27 mouse cellular contexts compared by ENCODE assay signal in the genomic region with DNA sequence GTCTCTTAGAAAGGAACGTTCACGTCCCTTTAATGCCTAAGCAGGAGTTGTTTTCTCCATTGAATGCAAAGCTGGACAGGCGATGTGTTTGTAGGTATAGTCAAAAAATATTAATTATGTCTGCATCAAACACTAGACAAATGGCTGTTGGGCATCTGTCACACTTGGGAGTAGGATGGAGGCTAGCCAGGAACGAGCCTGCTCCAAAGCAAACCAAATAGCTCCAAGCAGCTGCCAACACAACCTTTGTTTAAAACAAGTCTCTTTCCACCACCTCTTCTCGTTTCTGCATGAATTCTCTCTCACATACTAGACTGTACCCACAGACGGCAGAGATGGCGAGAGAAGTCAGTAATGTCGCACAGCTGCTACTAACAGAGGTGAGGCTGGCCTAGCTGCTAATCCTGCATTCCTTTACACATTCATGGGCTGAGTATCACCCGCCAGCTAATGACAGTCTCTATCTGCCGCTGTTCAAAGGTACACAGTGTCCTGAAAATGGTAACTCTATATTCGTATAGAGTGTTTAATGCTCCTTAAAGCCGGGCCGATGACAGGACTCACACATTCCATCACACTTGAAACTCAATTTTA.
DNase-seq lines count a peak whose midpoint lies in the region; ATAC-seq lines count a peak whose summit lies in the region.
"Had no signal": no experiment of that assay in that cellular context is flagged by ENCODE, and none has a peak within 500 bp of the region (broad histone marks: within the 10 kb centered on the region; RNA-seq: fewer than 3 reads in every experiment).

No protein-coding gene starts in this region.

- peaks cover 56% of the 10 kb centered on the region for H3K4me1 ChIP-seq in heart, embryonic 13.5 days

- 0 out of 2 replicates have a peak overlapping the region, but pooled peaks have one; percentile 7 for H3K27ac ChIP-seq in heart, embryonic 13.5 days (replicated peaks)
- H3K27ac ChIP-seq: embryonic facial prominence, embryonic 13.5 days; hindbrain, embryonic 13.5 days; midbrain, embryonic 10.5 days; midbrain, embryonic 15.5 days; stomach, embryonic 15.5 days had no signal

- WGBS in heart, embryonic 13.5 days: 46% methylated on average over 13 of the region's 13 CpGs

- no peak overlapping the region for H3K4me2 ChIP-seq in heart, embryonic 13.5 days
- H3K4me2 ChIP-seq: embryonic facial prominence, embryonic 13.5 days; heart, embryonic 12.5 days; hindbrain, embryonic 13.5 days; liver, embryonic 11.5 days; midbrain, embryonic 15.5 days; stomach, embryonic 15.5 days had no signal

- no peak for ATAC-seq in heart, embryonic 13.5 days (ENCODE audit: extremely low read depth, insufficient number of reproducible peaks, low FRiP score, low TSS enrichment)
- ATAC-seq: activated CD4-positive, CD25-positive, alpha-beta regulatory T cell, adult 4 months; CD4-positive, CD25-positive, alpha-beta regulatory T cell, adult 4 months; midbrain, embryonic 15.5 days had no signal

- no peak overlapping the region for H3K4me3 ChIP-seq in heart, embryonic 13.5 days
- H3K4me3 ChIP-seq: embryonic facial prominence, embryonic 13.5 days; erythroblast, embryonic 14.5 days; heart, embryonic 12.5 days; hindbrain, embryonic 13.5 days; midbrain, embryonic 10.5 days; midbrain, embryonic 15.5 days; stomach, embryonic 15.5 days had no signal

- no peaks in the 10 kb centered on the region for H3K9me3 ChIP-seq in heart, embryonic 13.5 days
- H3K9me3 ChIP-seq: embryonic facial prominence, embryonic 13.5 days; heart, embryonic 12.5 days; hindbrain, embryonic 13.5 days; midbrain, embryonic 10.5 days; midbrain, embryonic 15.5 days; stomach, embryonic 15.5 days had no signal

- DNase-seq in heart, adult 18-20 months: no peak
- peak; percentile 63 for DNase-seq in layer of hippocampus, adult 9-11 months
- no peak for DNase-seq in layer of hippocampus, postnatal 36 days
- DNase-seq in Muller cell, postnatal 12 days (ENCODE audit: inconsistent ontology term): peak; percentile 32
- peak; percentile 62 for DNase-seq in brain, adult 2 months (ENCODE audit: low read depth, low spot score)
- no peak for DNase-seq in adrenal gland, adult 8-10 months
- DNase-seq: adrenal gland, adult 2 months; cerebellum, adult 11 months; cerebellum, adult 9-11 months; embryo, embryonic 11 days; gastrocnemius, postnatal 10 days; kidney, adult 8-10 months; kidney, postnatal 4 days; left cerebral cortex, postnatal 4 days; lung, postnatal 14 days; right cerebral cortex, postnatal 25 days had no signal

- no peak overlapping the region for H3K9ac ChIP-seq in heart, embryonic 13.5 days
- H3K9ac ChIP-seq: embryonic facial prominence, embryonic 13.5 days; heart, embryonic 12.5 days; hindbrain, embryonic 13.5 days; midbrain, embryonic 15.5 days; stomach, embryonic 15.5 days had no signal

- no peaks in the 10 kb centered on the region for H3K27me3 ChIP-seq in heart, embryonic 13.5 days (replicated peaks)
- H3K27me3 ChIP-seq: embryonic facial prominence, embryonic 13.5 days; heart, embryonic 12.5 days; hindbrain, embryonic 13.5 days; midbrain, embryonic 15.5 days; stomach, embryonic 15.5 days had no signal

- H3K36me3 ChIP-seq in heart, embryonic 13.5 days: peaks cover 7% of the 10 kb centered on the region
- H3K36me3 ChIP-seq: heart, embryonic 12.5 days; midbrain, embryonic 15.5 days had no signal

Comparison
In these comparisons a context has a peak if more than half of its experiments do, and no peak if none do; other contexts are left out.
1. DNase-seq: peak in layer of hippocampus, adult 9-11 months (single experiment), Muller cell, postnatal 12 days (single experiment) and brain, adult 2 months (single experiment); none in heart, adult 18-20 months (0 of 2), layer of hippocampus, postnatal 36 days (0 of 2) and adrenal gland, adult 8-10 months (single experiment).